Mouse (Mus musculus) layer of hippocampus, adult 8-10 months (tissue): ENCODE results near the gene Lhb. TPM values are rescaled to one million over a fixed set of nuclear protein-coding genes. Genes with fewer than 3 reads are reported as not detected.

Experiments
- DNase-seq, 2 experiments: peaks; one replicate each; pipeline ENCODE4 v3.0.0; 2022; ENCODE audit warnings: low spot score in 2 of 2
- total RNA-seq, 4 experiments: library from RNA; stranded (reverse); gene quantifications; 2 replicates each; pipeline ENCODE4 v1.2.4; 2022

Lhb gene
- total RNA-seq, 4 experiments from 2014 or later: 0.52 TPM; not detected in 3

GRCm38 (mm10) chr7:45413864-45414739 is 6.5 kb upstream of the Lhb start:
- no peak for DNase-seq

GRCm38 (mm10) chr7:45414740-45415224 is 5.8 kb upstream of the Lhb start:
- no peak for DNase-seq

DNA sequence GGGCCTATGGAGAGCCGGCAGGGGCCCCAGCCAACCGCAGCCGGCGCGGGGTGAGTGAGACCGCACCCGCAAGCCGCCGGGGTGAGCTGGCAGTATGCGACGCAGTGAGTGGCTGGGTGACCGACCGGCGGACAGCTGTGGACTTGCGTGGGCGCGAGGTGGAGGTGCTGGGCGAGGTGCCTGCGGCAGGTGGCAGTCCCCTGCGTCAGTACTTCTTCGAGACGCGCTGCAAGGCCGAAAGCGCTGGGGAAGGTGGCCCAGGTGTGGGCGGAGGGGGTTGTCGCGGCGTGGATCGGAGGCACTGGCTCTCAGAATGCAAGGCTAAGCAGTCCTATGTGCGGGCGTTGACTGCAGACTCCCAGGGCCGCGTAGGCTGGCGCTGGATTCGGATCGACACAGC is 5.0 kb upstream of the Lhb start:
- no peak for DNase-seq

GRCm38 (mm10) chr7:45417962-45418492 is 2.6 kb upstream of the Lhb start:
- DNase-seq: no peak

GRCm38 (mm10) chr7:45419859-45420614 is 583 bp upstream of the Lhb start:
- DNase-seq: no peak

GRCm38 (mm10) chr7:45421194-45421593 is 574 bp downstream of the Lhb start:
- no peak for DNase-seq

- no peak for DNase-seq
Observed at GRCm38 (mm10) chr7:45426556-45426955, 5.9 kb downstream of the Lhb start.

GRCm38 (mm10) chr7:45433835-45434202 is 13.2 kb downstream of the Lhb start:
- DNase-seq: no peak

DNA sequence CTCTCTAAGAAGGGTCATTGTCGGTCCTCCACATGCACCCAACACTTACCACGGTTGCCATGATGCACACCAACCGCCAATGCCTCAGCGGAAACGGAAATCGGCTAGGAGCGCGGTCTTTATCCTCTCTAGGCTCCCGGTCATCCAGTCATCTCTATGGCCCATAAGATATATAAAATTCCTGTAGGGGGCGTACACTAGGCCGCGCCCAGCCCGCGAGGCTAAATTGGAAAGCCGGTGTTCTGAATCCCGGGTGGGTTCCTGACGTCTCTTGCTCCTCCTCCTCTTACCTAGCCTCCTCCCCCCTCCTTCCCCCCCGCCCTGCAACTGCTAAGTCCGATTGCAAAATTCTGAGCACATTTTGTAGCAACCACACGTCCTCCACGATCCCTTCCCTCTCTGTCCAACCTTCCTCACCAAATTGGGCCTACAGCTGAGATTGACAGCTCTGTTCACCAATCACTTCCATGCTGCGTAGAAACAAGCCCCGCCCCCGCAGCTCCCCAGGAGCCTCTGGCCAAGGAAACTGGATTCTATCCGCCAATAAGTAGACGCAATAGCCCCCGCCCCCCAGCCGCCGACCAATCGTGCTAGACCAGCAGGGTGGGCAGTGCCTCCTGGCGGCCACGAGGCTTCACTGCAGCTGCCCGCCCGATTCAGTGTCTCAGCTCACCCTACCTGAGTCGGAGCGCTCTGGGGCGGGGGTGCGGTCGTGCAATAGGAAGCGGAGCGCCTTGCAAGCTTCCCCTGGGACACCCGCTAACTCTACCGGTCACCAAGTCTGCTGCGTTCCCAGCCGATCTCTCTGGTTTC is 13.8 kb downstream of the Lhb start, which contains the start of gene Gys1:
Gys1 (plus strand) TSS at position 642 of the 813 bp plus-strand sequence.
- peak; percentile 100 for DNase-seq

DNA sequence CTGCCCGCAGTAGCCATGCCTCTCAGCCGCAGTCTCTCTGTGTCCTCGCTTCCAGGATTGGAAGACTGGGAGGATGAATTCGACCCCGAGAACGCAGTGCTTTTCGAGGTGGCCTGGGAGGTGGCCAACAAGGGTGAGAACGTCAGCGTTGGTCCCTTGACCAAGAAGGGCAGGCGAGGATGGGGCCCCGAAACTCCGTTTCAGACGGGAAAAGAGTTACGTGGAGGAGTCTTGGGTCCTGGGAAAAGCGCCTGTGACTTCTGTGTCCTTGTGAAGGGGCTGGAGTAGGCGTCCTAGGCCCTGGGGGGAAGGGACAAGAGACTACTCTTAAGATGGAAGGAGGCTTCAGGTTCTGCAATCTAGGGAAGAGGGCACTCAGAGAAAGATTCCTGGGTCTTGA is 14.4 kb downstream of the Lhb start:
- no peak for DNase-seq

DNA sequence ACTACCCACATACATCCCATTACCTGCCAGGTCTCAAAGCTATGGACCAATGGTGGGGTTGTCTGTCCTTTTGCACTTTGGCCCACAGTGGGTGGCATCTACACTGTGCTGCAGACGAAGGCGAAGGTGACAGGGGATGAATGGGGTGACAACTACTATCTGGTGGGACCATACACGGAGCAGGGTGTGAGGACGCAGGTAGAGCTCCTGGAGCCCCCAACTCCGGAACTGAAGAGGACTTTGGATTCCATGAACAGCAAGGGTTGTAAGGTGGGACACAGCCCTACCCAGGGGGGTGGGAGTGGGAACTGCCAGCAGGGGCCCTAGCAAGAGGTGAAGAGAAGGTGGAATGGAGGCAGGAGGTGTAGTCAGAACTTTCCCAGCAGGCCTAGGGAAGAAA is 15.8 kb downstream of the Lhb start:
- no peak for DNase-seq

DNA sequence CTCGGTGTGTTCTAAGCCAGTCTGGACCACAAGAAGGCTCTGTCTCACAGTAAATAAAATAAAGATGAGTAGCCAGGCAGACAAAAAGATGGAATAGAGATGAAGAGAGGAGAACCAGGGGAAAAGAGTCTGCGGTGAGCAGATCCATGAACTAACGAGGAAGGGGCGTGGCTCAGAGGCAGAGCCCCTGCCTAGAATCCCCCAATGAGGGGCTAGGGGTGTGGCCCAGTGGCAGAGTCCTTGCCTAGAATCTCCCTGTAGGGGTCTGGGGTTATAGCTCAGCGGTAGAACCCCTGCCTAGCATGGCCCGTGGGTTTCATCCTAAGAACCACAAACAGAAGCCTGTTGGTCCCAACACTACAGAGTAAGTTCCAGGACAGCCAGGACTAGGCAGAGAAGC is 16.4 kb downstream of the Lhb start:
- DNase-seq: no peak

DNA sequence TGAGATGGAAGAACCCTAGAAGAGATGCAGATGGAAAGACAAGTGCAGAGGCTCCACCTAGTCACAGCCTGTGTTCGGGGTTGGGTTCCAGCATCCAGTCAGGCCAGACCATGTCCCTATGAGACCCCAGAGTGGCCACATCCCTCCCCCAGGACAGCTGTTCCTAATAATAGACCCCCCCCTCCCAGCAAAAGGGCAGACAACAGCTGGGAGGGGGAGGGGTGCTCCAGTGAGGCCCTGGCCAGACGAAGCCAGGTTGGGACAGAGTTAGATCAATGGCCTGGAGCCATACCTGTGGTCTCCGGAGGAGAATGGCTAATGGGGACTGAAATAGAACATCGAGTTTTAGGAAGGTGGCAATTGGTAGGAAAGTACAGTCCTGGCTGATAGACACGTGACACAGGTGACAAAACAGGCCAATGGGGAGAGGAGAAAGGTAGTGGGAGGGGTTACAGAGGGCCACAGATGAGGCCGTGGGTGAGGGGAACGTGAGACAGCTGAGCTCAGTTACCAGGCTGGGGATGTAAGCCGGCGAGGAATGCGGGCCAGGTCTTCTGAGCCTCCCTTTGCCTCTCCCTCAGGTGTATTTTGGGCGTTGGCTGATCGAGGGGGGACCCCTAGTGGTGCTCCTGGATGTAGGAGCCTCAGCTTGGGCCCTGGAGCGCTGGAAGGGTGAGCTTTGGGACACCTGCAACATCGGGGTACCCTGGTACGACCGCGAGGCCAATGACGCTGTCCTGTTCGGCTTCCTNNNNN is 17.1 kb downstream of the Lhb start, which contains the start of gene Ruvbl2:
Ruvbl2 (minus strand) TSS at position 576 of the 756 bp plus-strand sequence.
- DNase-seq: no peak

- DNase-seq: no peak
Observed at GRCm38 (mm10) chr7:45443526-45444420, 23.2 kb downstream of the Lhb start.

DNA sequence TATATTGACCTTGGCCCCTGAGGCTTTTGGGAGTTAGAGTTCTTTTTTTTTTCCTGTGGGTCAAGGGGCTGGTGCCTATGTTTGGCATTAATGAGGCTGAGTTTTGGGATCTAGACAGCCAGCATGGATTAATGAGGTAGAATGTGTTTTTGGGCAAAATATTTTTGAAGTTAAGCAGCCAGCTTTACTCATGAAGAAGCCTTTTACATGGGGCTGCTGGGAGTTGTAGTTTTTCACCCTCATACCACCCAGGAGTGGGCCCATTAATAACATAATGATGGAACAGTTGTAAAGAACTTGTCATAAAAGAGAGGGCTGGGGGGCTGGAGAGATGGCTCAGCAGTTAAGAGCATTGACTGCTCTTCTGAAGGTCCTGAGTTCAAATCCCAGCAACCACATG is 26.0 kb downstream of the Lhb start:
- no peak for DNase-seq

GRCm38 (mm10) chr7:45447325-45447990 is 26.8 kb downstream of the Lhb start:
- no peak for DNase-seq

DNA sequence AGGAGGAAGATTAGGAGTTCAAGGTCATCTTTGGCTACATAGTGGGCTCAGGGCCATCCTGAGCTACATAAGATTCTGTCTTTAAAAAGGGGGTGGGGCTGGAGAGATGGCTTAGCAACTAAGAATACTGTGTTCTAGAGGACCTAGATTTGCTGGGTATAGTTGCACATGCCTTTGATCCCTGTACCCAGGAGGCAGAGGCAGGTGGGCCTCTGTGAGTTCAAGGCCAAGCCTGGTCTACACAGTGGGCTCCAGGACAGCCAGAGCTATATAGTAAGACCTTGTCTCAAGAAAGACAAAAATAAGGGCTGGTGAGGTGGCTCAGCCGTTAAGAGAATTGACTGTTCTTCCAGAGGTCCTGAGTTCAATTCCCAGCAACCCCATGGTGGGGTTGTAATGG is 29.4 kb downstream of the Lhb start:
- DNase-seq: no peak

GRCm38 (mm10) chr7:45451344-45451982 is 30.8 kb downstream of the Lhb start:
- DNase-seq: peak; percentile 78 to 89
